Mouse (Mus musculus): ENCODE data around the gene Scn5a. TPM values are rescaled to one million over a fixed set of nuclear protein-coding genes. Genes with fewer than 3 reads are reported as not detected.

Gene Scn5a
- total and polyA plus RNA-seq, 3 experiments, result 1.9 to 9.0 (median 4.3) TPM

- TF ChIP-seq TBP (conservative IDR thresholded peaks at IDR 0.05; ENCODE audit: low read depth, low read length) (no peak), MYC (IDR thresholded peaks at IDR 0.05; ENCODE audit: low read depth, low read length) (no peak), ZC3H11A (IDR thresholded peaks at IDR 0.05; ENCODE audit: low read depth, low read length) (no peak), KAT2A (IDR thresholded peaks at IDR 0.05; ENCODE audit: insufficient replicate concordance, low read length) (no peak), POLR2A (IDR thresholded peaks at IDR 0.05; ENCODE audit: low read depth, low read length) (no peak), POLR2AphosphoS2 (IDR thresholded peaks at IDR 0.05; ENCODE audit: low read depth, low read length) (no peak), USF1 (IDR thresholded peaks at IDR 0.05; ENCODE audit: low read depth, low read length) (no peak), E2F4 (IDR thresholded peaks at IDR 0.05; ENCODE audit: insufficient replicate concordance, low read depth, low read length) (no peak), HCFC1 (IDR thresholded peaks at IDR 0.05; ENCODE audit: low read depth, low read length) (no peak), TCF12 (IDR thresholded peaks at IDR 0.05; ENCODE audit: low read depth, low read length) (no peak), JUN (IDR thresholded peaks at IDR 0.05; ENCODE audit: insufficient read depth, low read depth, low read length) (no peak), RCOR1 (conservative IDR thresholded peaks at IDR 0.05; ENCODE audit: low read depth, low read length) (no peak)
- dilution Hi-C loops (cut with MboI; ENCODE audit: extremely low pct_ligation_motif_present, extremely low pct_unique_long_range_greater_than_20kb, low sequenced_read_pairs), result no loop called here
Measured at GRCm38 (mm10) chr9:119474717-119475611, 103.9 kb downstream of the Scn5a start.

GRCm38 (mm10) chr9:119473608-119474164 is 105.1 kb downstream of the Scn5a start:
- no peak overlapping the region for H3K27ac ChIP-seq (ENCODE audit: insufficient read depth, low read depth)
- H3K4me3 ChIP-seq (replicated peaks in 1 of 3; ENCODE audit: low read depth in 2 of 3, low read length in 2 of 3, poor library complexity in 1 of 3), result no peak overlapping the region
- H3K79me2 ChIP-seq (replicated peaks; ENCODE audit: control insufficient read depth, extremely low read depth, insufficient read depth, poor library complexity, severe bottlenecking), result no peaks in the 10 kb centered on the region
- H3K4me2 ChIP-seq (ENCODE audit: insufficient read depth, low read depth, poor library complexity, severe bottlenecking), result no peak overlapping the region
- H3K36me3 ChIP-seq (replicated peaks in 1 of 2; ENCODE audit: control insufficient read depth in 1 of 2, insufficient read depth in 1 of 2, low read length in 1 of 2), result peaks cover 0 to 16% of the 10 kb centered on the region in 2 experiments
- dilution Hi-C loops (cut with MboI; ENCODE audit: extremely low pct_ligation_motif_present, extremely low pct_unique_long_range_greater_than_20kb, low sequenced_read_pairs) (no loop called here), in situ Hi-C loops (cut with MboI; ENCODE audit: low pct_ligation_motif_present, low pct_unique_long_range_greater_than_20kb, low sequenced_read_pairs) (loop anchor here (25.0 kb wide), 1 partner anchor 414 kb away; the partner anchor contains the start of gene Wdr48)
- H3K9me3 ChIP-seq (replicated peaks; ENCODE audit: low read length), result no peaks in the 10 kb centered on the region
- no peak for DNase-seq (ENCODE audit: extremely low read depth)
- peaks cover 2 to 13% of the 10 kb centered on the region in 2 experiments for H3K4me1 ChIP-seq (ENCODE audit: control insufficient read depth in 1 of 2, insufficient read depth in 2 of 2)
- TF ChIP-seq CHD1 (IDR thresholded peaks at IDR 0.05; ENCODE audit: low read depth, low read length), result no peak
- no peak for TF ChIP-seq MAFK (IDR thresholded peaks at IDR 0.05; ENCODE audit: insufficient replicate concordance, low read length)
- no peak for TF ChIP-seq EP300 (IDR thresholded peaks at IDR 0.05; ENCODE audit: low read length)
- no peak for TF ChIP-seq HCFC1 (IDR thresholded peaks at IDR 0.05; ENCODE audit: low read depth, low read length)
- no peak for TF ChIP-seq JUN (IDR thresholded peaks at IDR 0.05; ENCODE audit: insufficient read depth, low read depth, low read length)
- no peak for TF ChIP-seq CTCF (conservative IDR thresholded peaks at IDR 0.05 in 1 of 2, IDR thresholded peaks at IDR 0.05 in 1 of 2; ENCODE audit: low read depth in 2 of 2, low read length in 2 of 2)
- no peak for TF ChIP-seq NRF1 (IDR thresholded peaks at IDR 0.05; ENCODE audit: low read depth, low read length)
- TF ChIP-seq ZMIZ1 (IDR thresholded peaks at IDR 0.05; ENCODE audit: low read depth, low read length), result no peak
- TF ChIP-seq NELFE (IDR thresholded peaks at IDR 0.05; ENCODE audit: low read depth, low read length), result no peak
- no peak for TF ChIP-seq ZKSCAN1 (IDR thresholded peaks at IDR 0.05; ENCODE audit: borderline replicate concordance, low read depth, low read length)
- no peak for TF ChIP-seq MEF2A (IDR thresholded peaks at IDR 0.05; ENCODE audit: borderline replicate concordance, low read depth, low read length)
- no peak for TF ChIP-seq ZC3H11A (IDR thresholded peaks at IDR 0.05; ENCODE audit: low read depth, low read length)
- TF ChIP-seq POLR2A (IDR thresholded peaks at IDR 0.05; ENCODE audit: low read depth, low read length), result no peak
- TF ChIP-seq E2F4 (IDR thresholded peaks at IDR 0.05; ENCODE audit: insufficient replicate concordance, low read depth, low read length), result no peak
- TF ChIP-seq USF2 (conservative IDR thresholded peaks at IDR 0.05; ENCODE audit: low read depth, low read length), result no peak
- TF ChIP-seq TBP (conservative IDR thresholded peaks at IDR 0.05; ENCODE audit: low read depth, low read length), result no peak
- TF ChIP-seq ELF1 (IDR thresholded peaks at IDR 0.05; ENCODE audit: low read depth, low read length), result no peak
- TF ChIP-seq MXI1 (IDR thresholded peaks at IDR 0.05; ENCODE audit: low read depth, low read length), result no peak
- no peak for TF ChIP-seq UBTF (IDR thresholded peaks at IDR 0.05; ENCODE audit: low read depth, low read length)
- H3K9ac ChIP-seq (ENCODE audit: insufficient read depth, low read depth), result no peak overlapping the region
- H3K27me3 ChIP-seq (replicated peaks), result no peaks in the 10 kb centered on the region

More at GRCm38 (mm10) chr9:119474717-119475611, 103.9 kb downstream of the Scn5a start:
- peaks cover 0 to 4% of the 10 kb centered on the region in 2 experiments for H3K36me3 ChIP-seq (replicated peaks in 1 of 2; ENCODE audit: control insufficient read depth in 1 of 2, insufficient read depth in 1 of 2, low read length in 1 of 2)
- peaks cover 2 to 13% of the 10 kb centered on the region in 2 experiments for H3K4me1 ChIP-seq (ENCODE audit: control insufficient read depth in 1 of 2, insufficient read depth in 2 of 2)
- no peak for DNase-seq (ENCODE audit: extremely low read depth)
- H3K9ac ChIP-seq (ENCODE audit: insufficient read depth, low read depth), result no peak overlapping the region
- H3K9me3 ChIP-seq (replicated peaks; ENCODE audit: low read length), result no peaks in the 10 kb centered on the region
- H3K27me3 ChIP-seq (replicated peaks), result no peaks in the 10 kb centered on the region
- no peak overlapping the region for H3K4me2 ChIP-seq (ENCODE audit: insufficient read depth, low read depth, poor library complexity, severe bottlenecking)
- no peak overlapping the region for H3K27ac ChIP-seq (ENCODE audit: insufficient read depth, low read depth)
- in situ Hi-C loops (cut with MboI; ENCODE audit: low pct_ligation_motif_present, low pct_unique_long_range_greater_than_20kb, low sequenced_read_pairs), result loop anchor here (25.0 kb wide), 1 partner anchor 412 kb away; the partner anchor contains the start of gene Wdr48
- no peaks in the 10 kb centered on the region for H3K79me2 ChIP-seq (replicated peaks; ENCODE audit: control insufficient read depth, extremely low read depth, insufficient read depth, poor library complexity, severe bottlenecking)
- no peak overlapping the region for H3K4me3 ChIP-seq (replicated peaks in 1 of 3; ENCODE audit: low read depth in 2 of 3, low read length in 2 of 3, poor library complexity in 1 of 3)

Data from CH12.LX (cell line).